Mouse (Mus musculus) lung, postnatal 25 days (tissue): ENCODE results near the gene Olfr329-ps.
"Not testable (repeated sequence)": the region's sequence is repeated elsewhere in the genome, so short reads cannot be mapped to it uniquely, and the experiment has no call there.

ENCODE experiments used
- DNase-seq: peaks from one replicate; pipeline ENCODE4 v3.0.0; 2022; ENCODE audit warnings: low spot score

The Olfr329-ps gene

GRCm38 (mm10) chr11:58546322-58546721 is at the start of gene Olfr329-ps:
Olfr329-ps (minus strand) TSS chr11:58546422.
- DNase-seq = no peak

DNA sequence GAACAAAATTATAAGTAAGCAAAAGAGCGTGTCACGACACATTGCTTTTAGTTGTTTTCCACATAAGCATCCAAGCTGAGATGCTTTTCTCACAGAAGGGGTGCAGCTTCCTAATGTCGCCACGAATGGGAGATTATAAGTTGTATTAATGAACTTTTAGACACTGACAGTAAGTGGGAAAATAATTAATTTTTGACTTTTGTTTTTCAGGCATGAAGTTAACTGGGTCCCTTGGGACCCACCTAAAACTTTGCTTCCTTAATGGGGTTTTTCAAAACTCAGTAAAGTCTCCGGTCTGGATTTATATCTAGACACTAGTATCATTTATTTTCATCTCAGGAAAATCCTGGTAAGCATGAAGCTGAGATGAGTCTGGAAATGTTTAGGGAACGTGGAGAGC is 48.6 kb upstream of the Olfr329-ps start, which contains the start of gene Olfr324:
TSS of gene Olfr324 (plus strand) at position 301 of the 400 bp plus-strand sequence.
- no peak for DNase-seq

GRCm38 (mm10) chr11:58588620-58589250 is 42.5 kb upstream of the Olfr329-ps start:
- no peak for DNase-seq

DNA sequence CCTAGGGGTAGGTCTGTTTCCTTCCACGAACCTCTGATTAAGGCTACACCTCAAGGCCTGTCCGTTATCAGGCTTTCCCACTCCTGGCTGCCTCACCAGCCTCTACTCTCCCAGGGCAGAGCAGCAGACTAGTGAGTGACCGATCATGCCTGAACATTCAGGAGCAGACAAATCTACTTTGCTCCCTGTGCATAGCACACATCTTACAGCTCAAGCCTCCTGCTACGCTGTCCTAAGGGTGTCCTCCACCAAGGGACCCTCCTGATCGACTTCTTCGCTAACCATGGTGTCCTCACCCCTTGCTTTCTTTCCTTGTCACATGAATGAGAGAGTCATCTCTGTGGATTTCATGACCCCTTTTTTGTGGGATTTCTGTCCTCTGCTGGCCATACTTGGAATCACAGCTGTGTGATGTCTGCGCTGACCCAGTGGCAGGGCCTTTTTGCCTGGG is 41.7 kb upstream of the Olfr329-ps start:
- DNase-seq = peak; percentile 3

GRCm38 (mm10) chr11:58578636-58579035 is 32.4 kb upstream of the Olfr329-ps start:
- no peak for DNase-seq

DNA sequence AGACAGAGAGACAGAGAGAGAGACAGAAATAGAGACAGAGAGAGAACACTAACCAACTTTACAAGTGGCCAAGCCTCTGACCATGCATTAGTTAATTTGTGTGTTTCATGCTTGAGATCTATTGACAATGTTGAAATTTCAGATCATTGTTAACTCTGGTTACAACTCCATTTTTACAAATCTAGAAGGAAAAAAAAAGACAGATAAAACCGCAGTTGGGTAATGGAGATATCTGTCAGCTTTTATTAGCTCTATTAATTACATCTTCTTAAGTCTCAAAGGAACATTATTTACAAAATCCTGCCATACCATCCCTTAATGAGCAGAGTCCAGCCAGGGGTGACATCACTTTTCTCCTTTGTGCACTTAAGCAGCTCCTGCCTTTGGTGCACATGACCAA is 31.2 kb upstream of the Olfr329-ps start, which contains the start of gene Olfr325:
TSS of gene Olfr325 (plus strand) at position 301 of the 400 bp plus-strand sequence.
- DNase-seq = no peak

- no peak for DNase-seq
These were observed 24.2 kb upstream of the Olfr329-ps start, which contains the start of gene Olfr224 for GRCm38 (mm10) chr11:58570405-58570804. Olfr224 (minus strand) TSS chr11:58570553.

- no peak for DNase-seq
These were observed 9.3 kb upstream of the Olfr329-ps start, which contains the start of gene Olfr328 for GRCm38 (mm10) chr11:58555536-58555935. Olfr328 (minus strand) TSS chr11:58555636.

GRCm38 (mm10) chr11:58534736-58535135 is 11.5 kb downstream of the Olfr329-ps start, which contains the start of gene Olfr330:
Olfr330 (minus strand) TSS chr11:58534836.
- DNase-seq = not testable (repeated sequence)

DNA sequence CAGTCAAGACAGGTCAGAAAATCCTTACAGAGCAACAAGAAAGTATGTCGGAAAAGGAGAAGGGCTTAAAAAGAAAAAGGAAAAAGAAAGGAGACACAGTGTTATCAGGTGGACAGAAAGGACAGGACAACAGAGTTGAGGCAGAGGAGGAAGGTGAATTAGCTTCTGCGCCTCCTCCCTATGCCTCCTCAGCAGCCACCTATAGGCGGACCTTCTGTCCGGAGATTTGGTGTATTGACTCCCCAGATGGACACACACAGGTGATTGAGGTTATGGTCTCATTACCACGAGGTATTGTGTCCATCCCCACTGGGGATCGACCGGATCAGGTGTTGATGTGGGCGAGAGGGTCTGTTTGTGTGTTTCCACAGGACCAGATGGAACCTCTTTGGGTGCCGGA is 26.5 kb downstream of the Olfr329-ps start:
- DNase-seq = peak; percentile 3

- peak; percentile 59 for DNase-seq
These were observed 27.3 kb downstream of the Olfr329-ps start for GRCm38 (mm10) chr11:58518916-58519315.

DNA sequence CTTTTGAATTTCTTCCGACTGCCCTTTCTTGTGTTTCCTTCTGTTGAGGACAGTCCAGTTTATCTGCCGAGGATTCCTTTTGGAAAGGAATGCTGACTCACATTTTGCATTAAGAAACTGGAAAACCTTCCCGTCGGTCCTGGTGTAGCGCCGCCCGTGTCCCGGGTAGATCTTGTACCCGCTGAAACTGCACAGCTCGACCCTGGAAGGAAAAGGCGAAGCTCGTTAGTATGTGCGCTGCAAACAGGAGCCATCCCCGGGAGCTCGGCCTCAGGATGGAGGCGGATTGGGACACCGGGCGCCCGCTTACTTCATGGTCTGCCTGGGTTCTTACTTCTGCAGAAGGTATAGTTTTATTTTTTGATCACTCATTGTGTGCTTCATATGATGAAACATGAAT is 37.2 kb downstream of the Olfr329-ps start:
- not testable (repeated sequence) for DNase-seq

DNA sequence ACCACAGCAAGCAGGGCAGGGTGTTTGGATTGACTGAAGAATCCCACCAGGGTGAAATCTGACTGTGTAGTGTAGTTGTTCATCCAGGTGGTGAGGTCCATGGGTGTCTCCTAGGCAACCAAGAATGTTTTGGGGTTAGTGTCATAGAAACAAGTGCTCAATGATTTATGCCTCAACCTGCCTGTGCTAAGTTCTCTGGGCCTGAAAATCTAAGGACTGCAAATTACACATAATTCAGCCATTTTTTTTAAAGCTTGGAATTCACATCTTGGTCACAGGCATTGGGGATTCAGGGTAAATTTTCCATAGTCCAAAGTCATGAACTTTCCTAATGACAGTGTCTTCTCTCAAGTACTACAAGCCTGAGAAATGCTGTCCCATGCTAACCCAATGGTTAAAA is 43.8 kb downstream of the Olfr329-ps start, which contains the start of gene Olfr331:
TSS of gene Olfr331 (minus strand) at position 101 of the 400 bp plus-strand sequence.
- not testable (repeated sequence) for DNase-seq

DNA sequence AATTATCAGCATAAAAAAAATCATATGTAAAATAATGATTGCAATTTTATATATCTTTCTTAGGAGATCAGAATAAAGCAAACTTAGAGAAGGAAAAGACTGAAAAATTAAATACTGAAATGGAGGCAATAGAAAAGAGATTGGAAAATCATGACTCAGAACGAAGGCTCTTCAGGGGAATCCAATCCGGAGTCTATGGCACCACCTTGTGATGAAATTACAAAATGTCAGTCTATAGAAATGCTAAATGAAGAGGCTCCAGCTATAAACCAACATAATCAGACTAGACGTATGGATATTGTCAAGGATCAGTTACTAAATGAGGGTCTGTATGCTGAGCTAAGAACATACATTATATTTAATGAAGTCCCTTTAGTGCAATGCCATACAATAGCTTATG is 46.9 kb downstream of the Olfr329-ps start:
- DNase-seq = no peak

GRCm38 (mm10) chr11:58498761-58499160 is 47.5 kb downstream of the Olfr329-ps start:
- no peak for DNase-seq

- no peak for DNase-seq
These were observed 53.8 kb downstream of the Olfr329-ps start, which contains the start of gene Olfr332 for GRCm38 (mm10) chr11:58492455-58492854. Olfr332 (minus strand) TSS chr11:58492555.
